Mouse (Mus musculus) forebrain, postnatal 0 days (tissue): Measurements from ENCODE around the gene Rhot1. TPM values are rescaled to one million over a fixed set of nuclear protein-coding genes. Genes with fewer than 3 reads are reported as not detected.
A peak's percentile ranks its signal among the peaks of the same experiment; 100 is the strongest.

Source experiments
- ATAC-seq: fragments of 200-750 bp; cut with Nextera tagmentation; 2 replicates; pipeline ENCODE4 v1.8.0; 2017; ENCODE audit warnings: mild to moderate bottlenecking, moderate library complexity
- DNase-seq: peaks from one replicate; pipeline ENCODE4 v3.0.0-alpha.2; 2015
- H3K27ac ChIP-seq: fragments of 300-500 bp; sonication (generic); 2 replicates; pipeline ENCODE4 v1.5.1; 2014; ENCODE audit warnings: low read depth, mild to moderate bottlenecking, antibody characterized with exemption, low read length, moderate library complexity, mixed read lengths
- H3K27me3 ChIP-seq: fragments of 300-500 bp; sonication (generic); 2 replicates; pipeline ENCODE4 v1.6.1; 2014; ENCODE audit warnings: mild to moderate bottlenecking, low read length, mixed read lengths; ENCODE audit not compliant: insufficient read depth
- H3K36me3 ChIP-seq: fragments of 300-500 bp; sonication (generic); 2 replicates; pipeline ENCODE4 v1.6.1; 2014; ENCODE audit warnings: mild to moderate bottlenecking, moderate library complexity; ENCODE audit not compliant: insufficient read depth
- H3K4me1 ChIP-seq: fragments of 300-500 bp; sonication (generic); 2 replicates; pipeline ENCODE4 v1.6.1; 2014; ENCODE audit warnings: antibody characterized with exemption; ENCODE audit not compliant: insufficient read depth
- H3K4me2 ChIP-seq: fragments of 300-500 bp; sonication (generic); 2 replicates; pipeline ENCODE4 v1.6.1; 2014; ENCODE audit warnings: low read depth, mild to moderate bottlenecking, moderate library complexity
- H3K4me3 ChIP-seq: fragments of 300-500 bp; sonication (generic); 2 replicates; pipeline ENCODE4 v1.5.1; 2014; ENCODE audit warnings: low read depth, low read length, mixed read lengths
- H3K9ac ChIP-seq: fragments of 300-500 bp; sonication (generic); 2 replicates; pipeline ENCODE4 v1.6.1; 2014; ENCODE audit warnings: mild to moderate bottlenecking
- H3K9me3 ChIP-seq: fragments of 300-500 bp; sonication (generic); 2 replicates; pipeline ENCODE4 v1.6.1; 2016; ENCODE audit warnings: low read length
- CTCF ChIP-seq: sonication (generic); IDR thresholded peaks from 2 replicates; pipeline ENCODE4 v1.5.1; 2016; ENCODE audit warnings: antibody characterized with exemption, control low read depth, low read depth
- WGBS: fragments of 180-500 bp; shearing (Covaris S2); extraction: QIAGEN DNeasy Blood & Tissue Kit; methylation state at CpG from one replicate; pipeline ENCODE4 v1.1.7; 2014; 5-methylcytosine and 5-hydroxymethylcytosine counted together
- polyA plus RNA-seq: library from polyadenylated mRNA; unstranded; fragments of >200 nt; fragmentation: Nextera tagmentation; extraction: Ambion mirVana; gene quantifications from 2 replicates; pipeline ENCODE4 v1.2.1, GENCODE M21; 2015
- total RNA-seq: library from RNA; depleted of rRNA; stranded (reverse); fragments of >200 nt; gene quantifications from 2 replicates; pipeline ENCODE4 v1.2.3, GENCODE M21; 2014

The Rhot1 gene
- total and polyA plus RNA-seq, 2 experiments from 2014 or later: 61.0 to 69.5 TPM

GRCm38 (mm10) chr11:80199316-80199715 lies 9.5 kb upstream of the Rhot1 start:
- no peak for TF ChIP-seq CTCF
- no peaks in the 10 kb centered on the region for H3K36me3 ChIP-seq

GRCm38 (mm10) chr11:80199773-80200172 lies 9.0 kb upstream of the Rhot1 start:
- H3K9me3 ChIP-seq: no peaks in the 10 kb centered on the region
- H3K36me3 ChIP-seq: no peaks in the 10 kb centered on the region
- no peaks in the 10 kb centered on the region for H3K4me1 ChIP-seq
- no peak for ATAC-seq
- TF ChIP-seq CTCF: no peak; the same call in 1 of the 2 replicates
- no peak overlapping the region for H3K9ac ChIP-seq
- no peak overlapping the region for H3K27ac ChIP-seq
- WGBS: 96% methylated on average over 2 of the region's 2 CpGs
- H3K4me2 ChIP-seq: no peak overlapping the region
- no peak for DNase-seq
- no peak overlapping the region for H3K4me3 ChIP-seq
- no peaks in the 10 kb centered on the region for H3K27me3 ChIP-seq

More at GRCm38 (mm10) chr11:80199316-80199715, 9.5 kb upstream of the Rhot1 start:
- no peak overlapping the region for H3K4me2 ChIP-seq
- no peak overlapping the region for H3K27ac ChIP-seq
- 90% methylated on average over 3 of the region's 3 CpGs for WGBS
- no peaks in the 10 kb centered on the region for H3K9me3 ChIP-seq
- H3K27me3 ChIP-seq: no peaks in the 10 kb centered on the region
- no peak overlapping the region for H3K9ac ChIP-seq
- no peaks in the 10 kb centered on the region for H3K4me1 ChIP-seq
- DNase-seq: no peak
- no peak overlapping the region for H3K4me3 ChIP-seq
- no peak for ATAC-seq

GRCm38 (mm10) chr11:80200326-80200725 lies 8.5 kb upstream of the Rhot1 start:
- H3K27ac ChIP-seq: no peak overlapping the region
- H3K4me1 ChIP-seq: no peaks in the 10 kb centered on the region
- no peaks in the 10 kb centered on the region for H3K27me3 ChIP-seq
- ATAC-seq (no peak), DNase-seq (no peak)
- peak; percentile 40 for TF ChIP-seq CTCF
- H3K9ac ChIP-seq: no peak overlapping the region
- H3K4me3 ChIP-seq: no peak overlapping the region
- H3K36me3 ChIP-seq: no peaks in the 10 kb centered on the region
- H3K9me3 ChIP-seq: no peaks in the 10 kb centered on the region
- H3K4me2 ChIP-seq: no peak overlapping the region
- WGBS: 86% methylated on average over 1 of the region's 1 CpGs

- WGBS: 78% methylated on average over 6 of the region's 6 CpGs
- Histone ChIP-seq H3K4me2 (no peak overlapping the region), H3K4me1 (no peaks in the 10 kb centered on the region), H3K36me3 (no peaks in the 10 kb centered on the region), H3K9me3 (no peaks in the 10 kb centered on the region), H3K9ac (no peak overlapping the region), H3K4me3 (no peak overlapping the region), H3K27me3 (no peaks in the 10 kb centered on the region), H3K27ac (no peak overlapping the region)
- no peak for DNase-seq
- ATAC-seq: no peak
- no peak for TF ChIP-seq CTCF
Measured at GRCm38 (mm10) chr11:80202296-80202695, 6.5 kb upstream of the Rhot1 start.

GRCm38 (mm10) chr11:80204037-80204436 lies 4.8 kb upstream of the Rhot1 start:
- Histone ChIP-seq H3K9me3 (no peaks in the 10 kb centered on the region), H3K4me3 (no peak overlapping the region), H3K27me3 (no peaks in the 10 kb centered on the region), H3K36me3 (no peaks in the 10 kb centered on the region), H3K4me2 (no peak overlapping the region), H3K9ac (no peak overlapping the region), H3K27ac (no peak overlapping the region), H3K4me1 (no peaks in the 10 kb centered on the region)
- no peak for DNase-seq
- WGBS: 77% methylated on average over 3 of the region's 3 CpGs
- no peak for TF ChIP-seq CTCF
- ATAC-seq: no peak

GRCm38 (mm10) chr11:80204941-80205340 lies 3.9 kb upstream of the Rhot1 start:
- Histone ChIP-seq H3K27ac (no peak overlapping the region), H3K9ac (no peak overlapping the region), H3K4me1 (0 out of 2 replicates have a peak, but pooled peaks cover 2% of the 10 kb centered on the region), H3K4me3 (no peak overlapping the region), H3K27me3 (no peaks in the 10 kb centered on the region), H3K4me2 (no peak overlapping the region), H3K9me3 (no peaks in the 10 kb centered on the region), H3K36me3 (no peaks in the 10 kb centered on the region)
- no peak for TF ChIP-seq CTCF
- no peak for ATAC-seq
- no peak for DNase-seq
- WGBS: 32% methylated on average over 5 of the region's 5 CpGs

- DNase-seq (no peak), ATAC-seq (peak; percentile 21)
- H3K27me3 ChIP-seq: no peaks in the 10 kb centered on the region
- no peak overlapping the region for H3K4me3 ChIP-seq
- no peak overlapping the region for H3K9ac ChIP-seq
- WGBS: 39% methylated on average over 7 of the region's 7 CpGs
- H3K4me1 ChIP-seq: peaks cover 10% of the 10 kb centered on the region; the same call in 1 of the 2 replicates
- no peaks in the 10 kb centered on the region for H3K36me3 ChIP-seq
- no peaks in the 10 kb centered on the region for H3K9me3 ChIP-seq
- no peak overlapping the region for H3K4me2 ChIP-seq
- no peak for TF ChIP-seq CTCF
- H3K27ac ChIP-seq: no peak overlapping the region
Measured at GRCm38 (mm10) chr11:80208465-80208859, 357 bp upstream of the Rhot1 start.
